Mouse (Mus musculus): ENCODE results near the gene Egfem1. TPM values are rescaled to one million over a fixed set of nuclear protein-coding genes. Genes with fewer than 3 reads are reported as not detected.

The Egfem1 gene
- polyA plus RNA-seq, 1 experiment from 2014 or later: 2.4 TPM

GRCm38 (mm10) chr3:29706816-29707215 lies 625.0 kb downstream of the Egfem1 start:
- Histone ChIP-seq H3K4me1 (replicated peaks) (no peaks in the 10 kb centered on the region), H3K9me3 (no peaks in the 10 kb centered on the region), H3K27me3 (ENCODE audit: insufficient read depth, poor library complexity, severe bottlenecking) (no peaks in the 10 kb centered on the region), H3K4me3 (no peak overlapping the region), H3K27ac (no peak overlapping the region), H3K36me3 (no peaks in the 10 kb centered on the region)
- DNase-seq (ENCODE audit: low spot score): no peak
- WGBS: 86% methylated on average over 2 of the region's 2 CpGs

- DNase-seq (ENCODE audit: low spot score): no peak
- no peaks in the 10 kb centered on the region for H3K9me3 ChIP-seq
- no peaks in the 10 kb centered on the region for H3K36me3 ChIP-seq
- H3K27ac ChIP-seq: no peak overlapping the region
- 91% methylated on average over 1 of the region's 1 CpGs for WGBS
- no peaks in the 10 kb centered on the region for H3K27me3 ChIP-seq (ENCODE audit: insufficient read depth, poor library complexity, severe bottlenecking)
- no peak overlapping the region for H3K4me3 ChIP-seq
- no peaks in the 10 kb centered on the region for H3K4me1 ChIP-seq (replicated peaks)
Measured at GRCm38 (mm10) chr3:29707467-29707866, 625.6 kb downstream of the Egfem1 start.

- Histone ChIP-seq H3K9me3 (no peaks in the 10 kb centered on the region), H3K4me1 (replicated peaks) (no peaks in the 10 kb centered on the region), H3K27ac (no peak overlapping the region), H3K36me3 (no peaks in the 10 kb centered on the region), H3K4me3 (no peak overlapping the region), H3K27me3 (ENCODE audit: insufficient read depth, poor library complexity, severe bottlenecking) (peaks cover 9% of the 10 kb centered on the region)
- WGBS: 61% methylated on average over 8 of the region's 8 CpGs
- DNase-seq (ENCODE audit: low spot score): no peak
Measured at GRCm38 (mm10) chr3:29726376-29726967, 644.6 kb downstream of the Egfem1 start.

- peak; percentile 32 for DNase-seq (ENCODE audit: low spot score)
- H3K36me3 ChIP-seq: no peaks in the 10 kb centered on the region
Measured at GRCm38 (mm10) chr3:29730062-29730760, 648.4 kb downstream of the Egfem1 start.

GRCm38 (mm10) chr3:29731509-29731908 lies 649.7 kb downstream of the Egfem1 start:
- H3K4me1 ChIP-seq (replicated peaks): peaks cover 8% of the 10 kb centered on the region
- H3K4me3 ChIP-seq: no peak overlapping the region
- no peaks in the 10 kb centered on the region for H3K36me3 ChIP-seq
- no peak for DNase-seq (ENCODE audit: low spot score)
- WGBS: 96% methylated on average over 1 of the region's 1 CpGs
- H3K27me3 ChIP-seq (ENCODE audit: insufficient read depth, poor library complexity, severe bottlenecking): peaks cover 9% of the 10 kb centered on the region
- no peak overlapping the region for H3K27ac ChIP-seq
- H3K9me3 ChIP-seq: no peaks in the 10 kb centered on the region

More at GRCm38 (mm10) chr3:29730062-29730760, 648.4 kb downstream of the Egfem1 start:
- peaks cover 9% of the 10 kb centered on the region for H3K27me3 ChIP-seq (ENCODE audit: insufficient read depth, poor library complexity, severe bottlenecking)
- H3K4me1 ChIP-seq (replicated peaks): peaks cover 8% of the 10 kb centered on the region
- H3K27ac ChIP-seq: no peak overlapping the region
- WGBS: 27% methylated on average over 4 of the region's 4 CpGs
- H3K4me3 ChIP-seq: no peak overlapping the region
- H3K9me3 ChIP-seq: no peaks in the 10 kb centered on the region

- WGBS: 76% methylated on average over 4 of the region's 4 CpGs
- Histone ChIP-seq H3K9me3 (no peaks in the 10 kb centered on the region), H3K4me3 (no peak overlapping the region), H3K36me3 (no peaks in the 10 kb centered on the region), H3K27ac (no peak overlapping the region), H3K27me3 (ENCODE audit: insufficient read depth, poor library complexity, severe bottlenecking) (peaks cover 6% of the 10 kb centered on the region), H3K4me1 (replicated peaks) (peaks cover 8% of the 10 kb centered on the region)
- DNase-seq (ENCODE audit: low spot score): no peak
Measured at GRCm38 (mm10) chr3:29732626-29733025, 650.8 kb downstream of the Egfem1 start.

GRCm38 (mm10) chr3:29734251-29734650 lies 652.4 kb downstream of the Egfem1 start:
- Histone ChIP-seq H3K27me3 (ENCODE audit: insufficient read depth, poor library complexity, severe bottlenecking) (no peaks in the 10 kb centered on the region), H3K9me3 (no peaks in the 10 kb centered on the region), H3K4me3 (no peak overlapping the region), H3K4me1 (replicated peaks) (peaks cover 8% of the 10 kb centered on the region), H3K27ac (no peak overlapping the region), H3K36me3 (no peaks in the 10 kb centered on the region)
- 18% methylated on average over 6 of the region's 6 CpGs for WGBS
- DNase-seq (ENCODE audit: low spot score): peak; percentile 25

GRCm38 (mm10) chr3:29739292-29739691 lies 657.5 kb downstream of the Egfem1 start:
- Histone ChIP-seq H3K36me3 (no peaks in the 10 kb centered on the region), H3K4me1 (replicated peaks) (peaks cover 1% of the 10 kb centered on the region), H3K4me3 (no peak overlapping the region), H3K27ac (no peak overlapping the region), H3K27me3 (ENCODE audit: insufficient read depth, poor library complexity, severe bottlenecking) (no peaks in the 10 kb centered on the region), H3K9me3 (no peaks in the 10 kb centered on the region)
- WGBS: 33% methylated on average over 5 of the region's 5 CpGs
- DNase-seq (ENCODE audit: low spot score): no peak

MicroRNAs within 50 kb of the gene (microRNA counts, 519-probe panel; counts per million panel counts)
- microRNA mmu-miR-551b: 1,255 counts per million, percentile 77 among the panel's probes with 10 or more counts

Other genes starting within 250 kb of the Egfem1 start
- gene Gm1527, start 189.4 kb upstream of the Egfem1 start, polyA plus RNA-seq (2016; fragmentation: Nextera tagmentation; extraction: Ambion mirVana): not detected in 2 replicates

Measured in hindbrain, embryonic 10.5 days (tissue).